Mouse (Mus musculus): Measurements from ENCODE around the gene Vars2. TPM values are rescaled to one million over a fixed set of nuclear protein-coding genes. Genes with fewer than 3 reads are reported as not detected.
A peak's percentile ranks its signal among the peaks of the same experiment; 100 is the strongest.

Gene Vars2
- polyA plus RNA-seq, 1 experiment from 2014 or later = 14.0 TPM

- Histone ChIP-seq H3K4me1 (ENCODE audit: control insufficient read depth, insufficient read depth, low read length) (peaks cover 36% of the 10 kb centered on the region), H3K27ac (ENCODE audit: low read length) (peak overlapping the region; percentile 90), H3K27me3 (ENCODE audit: control insufficient read depth, insufficient read depth, low read length) (no peaks in the 10 kb centered on the region), H3K4me3 (ENCODE audit: low read depth, low read length) (peak overlapping the region; percentile 33), H3K9me3 (ENCODE audit: control insufficient read depth, low read depth, low read length) (no peaks in the 10 kb centered on the region), H3K4me2 (replicated peaks; ENCODE audit: low read depth, low read length) (peak overlapping the region; percentile 79), H3K9ac (replicated peaks; ENCODE audit: low read depth, low read length) (peak overlapping the region; percentile 61), H3K36me3 (ENCODE audit: control insufficient read depth, insufficient read depth, low read length) (peaks cover 10% of the 10 kb centered on the region)
- 3% methylated on average over 16 of the region's 16 CpGs for WGBS
- peak; percentile 50 for ATAC-seq (ENCODE audit: insufficient number of reproducible peaks, insufficient read depth, low FRiP score, low read depth)
These were observed 30.5 kb upstream of the Vars2 start for GRCm38 (mm10) chr17:35697759-35698500.

DNA sequence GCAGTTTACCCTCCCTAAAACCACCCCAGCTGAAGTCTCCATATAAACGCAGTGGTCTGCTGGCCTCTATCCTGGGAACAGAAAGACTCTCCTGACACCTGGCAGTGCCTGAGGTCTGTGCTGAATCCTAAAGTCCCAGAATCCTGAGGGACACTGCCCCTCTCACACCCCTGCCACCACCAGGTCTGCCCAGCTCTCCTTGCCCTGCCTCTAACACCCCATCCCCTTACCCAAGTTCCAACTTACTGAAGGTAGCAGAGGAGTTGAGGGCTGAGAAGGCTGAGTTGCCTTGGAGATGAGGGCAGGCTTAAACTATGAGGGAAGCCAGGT is 30.0 kb upstream of the Vars2 start:
- Histone ChIP-seq H3K9ac (replicated peaks; ENCODE audit: low read depth, low read length) (peak overlapping the region; percentile 61), H3K4me1 (ENCODE audit: control insufficient read depth, insufficient read depth, low read length) (peaks cover 31% of the 10 kb centered on the region), H3K36me3 (ENCODE audit: control insufficient read depth, insufficient read depth, low read length) (peaks cover 15% of the 10 kb centered on the region), H3K27me3 (ENCODE audit: control insufficient read depth, insufficient read depth, low read length) (no peaks in the 10 kb centered on the region), H3K4me3 (ENCODE audit: low read depth, low read length) (peak overlapping the region; percentile 33), H3K27ac (ENCODE audit: low read length) (peak overlapping the region; percentile 90), H3K4me2 (replicated peaks; ENCODE audit: low read depth, low read length) (peak overlapping the region; percentile 79), H3K9me3 (ENCODE audit: control insufficient read depth, low read depth, low read length) (no peaks in the 10 kb centered on the region)
- 28% methylated on average over 1 of the region's 1 CpGs for WGBS
- no peak for ATAC-seq (ENCODE audit: insufficient number of reproducible peaks, insufficient read depth, low FRiP score, low read depth)

- peaks cover 22% of the 10 kb centered on the region for H3K36me3 ChIP-seq (ENCODE audit: control insufficient read depth, insufficient read depth, low read length)
- H3K27ac ChIP-seq (ENCODE audit: low read length) = 0 out of 2 replicates have a peak overlapping the region, but pooled peaks have one; percentile 10
- no peak overlapping the region for H3K9ac ChIP-seq (replicated peaks; ENCODE audit: low read depth, low read length)
- 28% methylated on average over 6 of the region's 6 CpGs for WGBS
- H3K4me1 ChIP-seq (ENCODE audit: control insufficient read depth, insufficient read depth, low read length) = peaks cover 29% of the 10 kb centered on the region
- H3K4me2 ChIP-seq (replicated peaks; ENCODE audit: low read depth, low read length) = peak overlapping the region; percentile 79
- peak overlapping the region; percentile 33; the same call in 1 of the 2 replicates for H3K4me3 ChIP-seq (ENCODE audit: low read depth, low read length)
- ATAC-seq (ENCODE audit: insufficient number of reproducible peaks, insufficient read depth, low FRiP score, low read depth) = no peak
- H3K27me3 ChIP-seq (ENCODE audit: control insufficient read depth, insufficient read depth, low read length) = no peaks in the 10 kb centered on the region
- H3K9me3 ChIP-seq (ENCODE audit: control insufficient read depth, low read depth, low read length) = no peaks in the 10 kb centered on the region
These were observed 29.3 kb upstream of the Vars2 start for GRCm38 (mm10) chr17:35696691-35697090.

GRCm38 (mm10) chr17:35695289-35695688 is 27.9 kb upstream of the Vars2 start:
- peaks cover 35% of the 10 kb centered on the region for H3K36me3 ChIP-seq (ENCODE audit: control insufficient read depth, insufficient read depth, low read length)
- no peak overlapping the region for H3K27ac ChIP-seq (ENCODE audit: low read length)
- no peaks in the 10 kb centered on the region for H3K27me3 ChIP-seq (ENCODE audit: control insufficient read depth, insufficient read depth, low read length)
- H3K4me1 ChIP-seq (ENCODE audit: control insufficient read depth, insufficient read depth, low read length) = peaks cover 29% of the 10 kb centered on the region
- 90% methylated on average over 2 of the region's 2 CpGs for WGBS
- no peak overlapping the region for H3K4me3 ChIP-seq (ENCODE audit: low read depth, low read length)
- no peak for ATAC-seq (ENCODE audit: insufficient number of reproducible peaks, insufficient read depth, low FRiP score, low read depth)
- no peak overlapping the region for H3K9ac ChIP-seq (replicated peaks; ENCODE audit: low read depth, low read length)
- no peaks in the 10 kb centered on the region for H3K9me3 ChIP-seq (ENCODE audit: control insufficient read depth, low read depth, low read length)
- H3K4me2 ChIP-seq (replicated peaks; ENCODE audit: low read depth, low read length) = no peak overlapping the region

DNA sequence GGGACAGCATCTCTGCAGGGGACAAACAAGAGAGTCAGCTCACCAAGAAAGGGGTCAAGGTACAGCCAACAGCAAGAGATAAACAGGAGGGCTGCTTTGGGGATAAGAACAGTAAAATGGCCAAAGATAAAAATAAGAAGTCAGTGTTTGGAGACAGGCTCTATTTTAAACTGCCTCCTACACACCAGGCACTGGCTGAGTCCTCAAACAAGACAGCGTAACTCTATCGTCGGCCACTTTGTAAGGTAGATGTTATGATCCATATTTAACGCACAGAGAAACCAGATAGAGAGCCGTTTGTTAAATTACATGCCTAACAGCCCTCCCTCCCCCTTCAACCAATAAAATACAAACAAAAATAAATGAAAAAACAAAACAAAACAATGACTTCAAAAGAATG is 26.5 kb upstream of the Vars2 start:
- no peak overlapping the region for H3K9ac ChIP-seq (replicated peaks; ENCODE audit: low read depth, low read length)
- no peaks in the 10 kb centered on the region for H3K27me3 ChIP-seq (ENCODE audit: control insufficient read depth, insufficient read depth, low read length)
- no peak overlapping the region for H3K4me3 ChIP-seq (ENCODE audit: low read depth, low read length)
- no peak for ATAC-seq (ENCODE audit: insufficient number of reproducible peaks, insufficient read depth, low FRiP score, low read depth)
- peaks cover 49% of the 10 kb centered on the region for H3K36me3 ChIP-seq (ENCODE audit: control insufficient read depth, insufficient read depth, low read length)
- H3K9me3 ChIP-seq (ENCODE audit: control insufficient read depth, low read depth, low read length) = no peaks in the 10 kb centered on the region
- WGBS = 87% methylated on average over 5 of the region's 5 CpGs
- peaks cover 22% of the 10 kb centered on the region for H3K4me1 ChIP-seq (ENCODE audit: control insufficient read depth, insufficient read depth, low read length)
- no peak overlapping the region for H3K27ac ChIP-seq (ENCODE audit: low read length)
- no peak overlapping the region for H3K4me2 ChIP-seq (replicated peaks; ENCODE audit: low read depth, low read length)

DNA sequence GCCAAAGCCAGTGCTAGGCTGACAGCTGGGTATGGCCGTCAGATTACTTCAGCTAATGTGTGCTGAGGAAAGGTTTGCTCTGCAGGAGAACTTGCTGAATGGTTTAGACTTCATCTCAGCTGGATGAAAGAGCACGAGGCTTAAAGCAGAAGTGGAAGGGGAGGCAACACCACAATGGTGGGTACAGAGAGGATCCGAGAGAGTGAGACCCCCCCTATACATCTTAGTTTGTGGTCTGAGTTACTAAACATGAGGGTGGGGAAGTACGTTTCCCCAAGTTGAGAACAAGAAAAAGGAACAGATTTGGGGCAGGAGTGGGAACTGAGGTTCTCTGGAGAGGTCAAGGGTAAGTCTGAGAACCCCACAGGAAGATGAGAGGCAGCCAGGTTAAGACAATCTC is 25.0 kb upstream of the Vars2 start:
- WGBS = 78% methylated on average over 4 of the region's 4 CpGs
- no peaks in the 10 kb centered on the region for H3K9me3 ChIP-seq (ENCODE audit: control insufficient read depth, low read depth, low read length)
- H3K27ac ChIP-seq (ENCODE audit: low read length) = no peak overlapping the region
- ATAC-seq (ENCODE audit: insufficient number of reproducible peaks, insufficient read depth, low FRiP score, low read depth) = no peak
- no peak overlapping the region for H3K9ac ChIP-seq (replicated peaks; ENCODE audit: low read depth, low read length)
- H3K4me2 ChIP-seq (replicated peaks; ENCODE audit: low read depth, low read length) = no peak overlapping the region
- peaks cover 64% of the 10 kb centered on the region for H3K36me3 ChIP-seq (ENCODE audit: control insufficient read depth, insufficient read depth, low read length)
- H3K27me3 ChIP-seq (ENCODE audit: control insufficient read depth, insufficient read depth, low read length) = no peaks in the 10 kb centered on the region
- peaks cover 9% of the 10 kb centered on the region for H3K4me1 ChIP-seq (ENCODE audit: control insufficient read depth, insufficient read depth, low read length)
- H3K4me3 ChIP-seq (ENCODE audit: low read depth, low read length) = no peak overlapping the region

DNA sequence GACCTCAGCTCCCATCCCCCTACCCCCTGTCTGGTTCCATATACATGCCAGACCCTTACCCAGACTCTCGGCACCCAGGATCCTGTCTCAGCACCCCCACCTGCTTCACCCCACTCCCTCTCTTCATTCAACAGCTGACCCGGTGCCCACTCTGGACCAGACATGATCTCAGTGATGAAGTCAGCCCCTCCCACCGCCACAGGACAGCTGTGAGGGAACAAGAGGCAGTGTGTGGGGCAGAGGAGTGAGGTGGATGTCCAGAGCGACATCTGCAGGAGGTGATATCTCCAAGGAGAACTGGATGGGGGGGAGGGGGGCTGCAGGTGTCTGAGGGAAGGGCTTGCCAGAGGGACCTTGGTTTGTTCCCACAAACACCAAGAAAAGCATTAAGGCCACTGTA is 24.4 kb upstream of the Vars2 start:
- H3K4me3 ChIP-seq (ENCODE audit: low read depth, low read length) = no peak overlapping the region
- peaks cover 3% of the 10 kb centered on the region; the same call in 1 of the 2 replicates for H3K4me1 ChIP-seq (ENCODE audit: control insufficient read depth, insufficient read depth, low read length)
- ATAC-seq (ENCODE audit: insufficient number of reproducible peaks, insufficient read depth, low FRiP score, low read depth) = no peak
- no peaks in the 10 kb centered on the region for H3K27me3 ChIP-seq (ENCODE audit: control insufficient read depth, insufficient read depth, low read length)
- H3K27ac ChIP-seq (ENCODE audit: low read length) = no peak overlapping the region
- H3K4me2 ChIP-seq (replicated peaks; ENCODE audit: low read depth, low read length) = no peak overlapping the region
- H3K9me3 ChIP-seq (ENCODE audit: control insufficient read depth, low read depth, low read length) = no peaks in the 10 kb centered on the region
- no peak overlapping the region for H3K9ac ChIP-seq (replicated peaks; ENCODE audit: low read depth, low read length)
- 84% methylated on average over 4 of the region's 4 CpGs for WGBS
- H3K36me3 ChIP-seq (ENCODE audit: control insufficient read depth, insufficient read depth, low read length) = peaks cover 70% of the 10 kb centered on the region

DNA sequence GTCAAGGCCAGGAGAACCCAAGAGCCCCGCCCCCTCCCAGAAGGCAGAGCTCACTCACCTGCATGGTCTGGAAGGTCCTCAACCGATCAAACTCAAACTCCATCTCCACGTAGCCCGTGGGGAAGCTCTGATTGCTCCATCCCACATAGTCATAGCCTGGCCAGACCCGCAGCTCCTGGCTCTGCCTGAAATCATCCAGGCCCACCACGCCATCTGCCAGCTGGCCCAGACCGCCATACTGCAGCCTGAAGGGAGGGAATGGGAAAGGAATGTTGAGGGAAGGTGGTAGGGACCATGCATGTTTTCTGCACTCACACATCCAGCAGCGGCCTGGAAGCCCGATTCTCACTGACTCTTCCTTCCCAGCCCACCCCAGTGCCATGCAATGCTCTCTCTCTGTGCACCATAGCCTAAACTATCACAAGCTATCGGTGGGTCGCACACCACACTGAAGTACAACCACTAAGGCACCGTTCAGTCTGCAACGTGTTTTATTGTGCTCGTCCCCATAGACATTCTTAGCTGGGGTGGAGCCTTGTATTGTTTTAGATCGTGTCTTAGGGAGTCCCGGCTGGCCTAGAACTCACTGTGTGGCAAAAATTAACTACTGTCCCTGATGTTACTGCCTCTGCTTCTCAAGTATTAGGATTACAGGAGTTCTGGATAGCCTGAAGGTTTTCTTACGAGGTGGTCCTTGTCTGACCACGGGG is 22.7 kb upstream of the Vars2 start:
- Histone ChIP-seq H3K4me3 (ENCODE audit: low read depth, low read length) (no peak overlapping the region), H3K4me1 (ENCODE audit: control insufficient read depth, insufficient read depth, low read length) (no peaks in the 10 kb centered on the region), H3K27ac (ENCODE audit: low read length) (no peak overlapping the region), H3K9ac (replicated peaks; ENCODE audit: low read depth, low read length) (no peak overlapping the region), H3K4me2 (replicated peaks; ENCODE audit: low read depth, low read length) (no peak overlapping the region), H3K9me3 (ENCODE audit: control insufficient read depth, low read depth, low read length) (no peaks in the 10 kb centered on the region), H3K36me3 (ENCODE audit: control insufficient read depth, insufficient read depth, low read length) (peaks cover 87% of the 10 kb centered on the region), H3K27me3 (ENCODE audit: control insufficient read depth, insufficient read depth, low read length) (no peaks in the 10 kb centered on the region)
- WGBS = 87% methylated on average over 18 of the region's 18 CpGs
- no peak for ATAC-seq (ENCODE audit: insufficient number of reproducible peaks, insufficient read depth, low FRiP score, low read depth)
